Mouse (Mus musculus) MEL (cell line): ENCODE data around the gene Mpp5. TPM values are rescaled to one million over a fixed set of nuclear protein-coding genes. Genes with fewer than 3 reads are reported as not detected.

Experiments used
- DNase-seq: peaks from one replicate; pipeline ENCODE4 v3.0.0; 2011; ENCODE audit warnings: low read depth, low spot score
- H3K27ac ChIP-seq: 2 replicates; pipeline ENCODE4 v1.5.1; 2012; ENCODE audit warnings: low read depth, mild to moderate bottlenecking, control low read depth, low read length, moderate library complexity; ENCODE audit not compliant: control insufficient read depth
- H3K27me3 ChIP-seq, 2 experiments: fragments of 150-350 bp in 1 of 2; sonication (generic) in 1 of 2; 2 replicates each; pipeline ENCODE4 v1.6.1; 2012; ENCODE audit warnings: low read length in 2 of 2, mild to moderate bottlenecking in 2 of 2, improper control_type of control experiment in 1 of 2, moderate library complexity in 1 of 2; ENCODE audit not compliant: insufficient read depth in 2 of 2, control insufficient read depth in 1 of 2
- H3K36me3 ChIP-seq, 2 experiments: 2 replicates each; pipeline ENCODE4 v1.6.1; 2012 to 2014; ENCODE audit warnings: low read length in 2 of 2, improper control_type of control experiment in 1 of 2, inconsistent platforms in 1 of 2, mild to moderate bottlenecking in 1 of 2; ENCODE audit not compliant: insufficient read depth in 2 of 2, control insufficient read depth in 1 of 2
- H3K4me1 ChIP-seq, 2 experiments: fragments of 150-350 bp in 1 of 2; sonication (generic) in 1 of 2; 2 replicates each; pipeline ENCODE4 v1.6.1; 2012; ENCODE audit warnings: low read length in 2 of 2, improper control_type of control experiment in 1 of 2, mild to moderate bottlenecking in 1 of 2; ENCODE audit not compliant: insufficient read depth in 2 of 2, control insufficient read depth in 1 of 2
- H3K4me3 ChIP-seq, 2 experiments: fragments of 150-350 bp in 1 of 2; sonication (generic) in 1 of 2; 2 replicates each; pipeline ENCODE4 v1.5.1; 2012; ENCODE audit warnings: low read depth in 2 of 2, low read length in 2 of 2, mild to moderate bottlenecking in 2 of 2, moderate library complexity in 2 of 2, control low read depth in 1 of 2, improper control_type of control experiment in 1 of 2; ENCODE audit not compliant: control insufficient read depth in 1 of 2, insufficient read depth in 1 of 2
- H3K79me2 ChIP-seq: 2 replicates; pipeline ENCODE4 v1.6.1; 2012; ENCODE audit warnings: mild to moderate bottlenecking, low read length, moderate library complexity; ENCODE audit not compliant: control insufficient read depth, poor library complexity, insufficient read depth
- H3K9ac ChIP-seq: 2 replicates; pipeline ENCODE4 v1.6.1; 2012; ENCODE audit warnings: low read depth, mild to moderate bottlenecking, control low read depth, low read length, moderate library complexity; ENCODE audit not compliant: control insufficient read depth, poor library complexity, severe bottlenecking
- H3K9me3 ChIP-seq: fragments of 150-350 bp; sonication (generic); replicated peaks from 2 replicates; pipeline ENCODE4 v1.6.1; 2012; ENCODE audit warnings: mild to moderate bottlenecking, low read length, improper control_type of control experiment, moderate library complexity; ENCODE audit not compliant: insufficient read depth
- BHLHE40 ChIP-seq: IDR thresholded peaks from 2 replicates; pipeline ENCODE4 v1.6.1; 2012; ENCODE audit warnings: low read depth, mild to moderate bottlenecking, inconsistent platforms, low read length, improper control_type of control experiment, borderline replicate concordance
- CHD1 ChIP-seq: IDR thresholded peaks from 2 replicates; pipeline ENCODE4 v1.6.1; 2012; ENCODE audit warnings: low read depth, mild to moderate bottlenecking, inconsistent platforms, low read length, improper control_type of control experiment
- E2F4 ChIP-seq: IDR thresholded peaks from 2 replicates; pipeline ENCODE4 v1.6.1; 2011; ENCODE audit warnings: low read depth, low read length, improper control_type of control experiment, borderline replicate concordance
- ELF1 ChIP-seq: IDR thresholded peaks from 2 replicates; pipeline ENCODE4 v1.6.1; 2014; ENCODE audit warnings: low read depth, mild to moderate bottlenecking, inconsistent platforms, low read length, improper control_type of control experiment, moderate library complexity
- ETS1 ChIP-seq: IDR thresholded peaks from 2 replicates; pipeline ENCODE4 v1.6.1; 2012; ENCODE audit warnings: low read depth, mild to moderate bottlenecking, inconsistent platforms, low read length, improper control_type of control experiment, moderate library complexity
- GABPA ChIP-seq: IDR thresholded peaks from 2 replicates; pipeline ENCODE4 v1.6.1; 2012; ENCODE audit warnings: low read depth, mild to moderate bottlenecking, inconsistent platforms, low read length, improper control_type of control experiment, moderate library complexity
- GATA1 ChIP-seq: IDR thresholded peaks from 2 replicates; pipeline ENCODE4 v1.6.1; 2011; ENCODE audit warnings: low read depth, low read length, improper control_type of control experiment
- HCFC1 ChIP-seq: IDR thresholded peaks from 2 replicates; pipeline ENCODE4 v1.6.1; 2012; ENCODE audit warnings: low read depth, mild to moderate bottlenecking, inconsistent platforms, low read length, improper control_type of control experiment, moderate library complexity
- MAFK ChIP-seq: IDR thresholded peaks from 2 replicates; pipeline ENCODE4 v1.6.1; 2011; ENCODE audit warnings: low read depth, mild to moderate bottlenecking, low read length, improper control_type of control experiment, borderline replicate concordance
- MAX ChIP-seq: IDR thresholded peaks from 2 replicates; pipeline ENCODE4 v1.6.1; 2011; ENCODE audit warnings: low read length, improper control_type of control experiment
- MEF2A ChIP-seq: IDR thresholded peaks from 2 replicates; pipeline ENCODE4 v1.6.1; 2014; ENCODE audit warnings: low read depth, mild to moderate bottlenecking, inconsistent platforms, low read length, improper control_type of control experiment; ENCODE audit not compliant: poor library complexity, insufficient replicate concordance, severe bottlenecking; ENCODE audit errors: extremely low read depth
- NRF1 ChIP-seq: IDR thresholded peaks from 2 replicates; pipeline ENCODE4 v1.6.1; 2014; ENCODE audit warnings: low read depth, mild to moderate bottlenecking, inconsistent platforms, low read length, improper control_type of control experiment, moderate library complexity; ENCODE audit not compliant: poor library complexity, insufficient read depth, severe bottlenecking
- POLR2A ChIP-seq, 2 experiments: IDR thresholded peaks; 2 replicates each; pipeline ENCODE4 v1.6.1; 2011 to 2012; ENCODE audit warnings: low read length in 2 of 2, mild to moderate bottlenecking in 2 of 2, control low read depth in 1 of 2, improper control_type of control experiment in 1 of 2, low read depth in 1 of 2, moderate library complexity in 1 of 2; ENCODE audit not compliant: control insufficient read depth in 1 of 2, insufficient read depth in 1 of 2, poor library complexity in 1 of 2
- POLR2AphosphoS2 ChIP-seq: IDR thresholded peaks from 2 replicates; pipeline ENCODE4 v1.6.1; 2011; ENCODE audit warnings: low read length, improper control_type of control experiment
- POLR2AphosphoS5 ChIP-seq: IDR thresholded peaks from 2 replicates; pipeline ENCODE4 v1.6.1; 2012; ENCODE audit warnings: low read depth, borderline replicate concordance, mild to moderate bottlenecking, inconsistent platforms, low read length, moderate library complexity, mixed read lengths
- RAD21 ChIP-seq: IDR thresholded peaks from 2 replicates; pipeline ENCODE4 v1.6.1; 2011; ENCODE audit warnings: mild to moderate bottlenecking, low read depth, low read length, improper control_type of control experiment
- RCOR1 ChIP-seq: IDR thresholded peaks from 2 replicates; pipeline ENCODE4 v1.6.1; 2012; ENCODE audit warnings: low read depth, mild to moderate bottlenecking, inconsistent platforms, low read length, improper control_type of control experiment
- SMC3 ChIP-seq: IDR thresholded peaks from 2 replicates; pipeline ENCODE4 v1.6.1; 2011; ENCODE audit warnings: low read depth, low read length, improper control_type of control experiment
- TBP ChIP-seq: IDR thresholded peaks from 2 replicates; pipeline ENCODE4 v1.8.0; 2011; ENCODE audit warnings: low read depth, low read length, improper control_type of control experiment
- TCF12 ChIP-seq: IDR thresholded peaks from 2 replicates; pipeline ENCODE4 v1.6.1; 2014; ENCODE audit warnings: low read depth, mild to moderate bottlenecking, inconsistent platforms, low read length, improper control_type of control experiment, moderate library complexity
- UBTF ChIP-seq: IDR thresholded peaks from 2 replicates; pipeline ENCODE4 v1.6.1; 2012; ENCODE audit warnings: low read depth, mild to moderate bottlenecking, inconsistent platforms, low read length, improper control_type of control experiment, moderate library complexity, borderline replicate concordance; ENCODE audit not compliant: insufficient read depth
- USF1 ChIP-seq: IDR thresholded peaks from 2 replicates; pipeline ENCODE4 v1.6.1; 2014; ENCODE audit warnings: low read depth, mild to moderate bottlenecking, inconsistent platforms, low read length, improper control_type of control experiment, moderate library complexity
- ZKSCAN1 ChIP-seq: IDR thresholded peaks from 2 replicates; pipeline ENCODE4 v1.6.1; 2012; ENCODE audit warnings: low read depth, mild to moderate bottlenecking, inconsistent platforms, low read length, improper control_type of control experiment, moderate library complexity
- ZMIZ1 ChIP-seq: IDR thresholded peaks from 2 replicates; pipeline ENCODE4 v1.6.1; 2012; ENCODE audit warnings: low read depth, mild to moderate bottlenecking, inconsistent platforms, low read length, improper control_type of control experiment, moderate library complexity
- ZNF384 ChIP-seq: IDR thresholded peaks from 2 replicates; pipeline ENCODE4 v1.6.1; 2012; ENCODE audit warnings: low read depth, mild to moderate bottlenecking, inconsistent platforms, low read length, improper control_type of control experiment
- polyA plus RNA-seq, 2 experiments: library from polyadenylated mRNA; stranded (reverse) in 1 of 2; unstranded in 1 of 2; fragments of >175 nt in 1 of 2; fragments of >200 nt in 1 of 2; gene quantifications; 2 replicates each; pipeline versions ENCODE4 v1.2.1 to v1.2.4; 2012; ENCODE audit warnings: low replicate concordance in 2 of 2, low read depth in 1 of 2; ENCODE audit not compliant: insufficient read length in 2 of 2, insufficient read depth in 1 of 2, missing spikeins in 1 of 2
- total RNA-seq: library from RNA; depleted of rRNA; stranded (reverse); fragments of 300-350 nt; gene quantifications from 2 replicates; pipeline ENCODE4 v1.2.3, GENCODE M21; 2012

The Mpp5 gene
- total and polyA plus RNA-seq, 3 experiments: 15.1 to 143 (median 15.2) TPM

GRCm38 (mm10) chr12:78773211-78773610 lies 24.5 kb downstream of the Mpp5 start (continued):
- TF ChIP-seq TBP (no peak), RAD21 (no peak), USF1 (no peak), POLR2AphosphoS5 (no peak), UBTF (no peak), ETS1 (peak; percentile 81), SMC3 (no peak), NRF1 (no peak), BHLHE40 (no peak; the same call in 1 of the 2 replicates), ZNF384 (no peak), ZMIZ1 (no peak), RCOR1 (peak; percentile 27; the same call in 1 of the 2 replicates), ELF1 (no peak), TCF12 (no peak), POLR2A (IDR thresholded peaks at IDR 0.05; ENCODE audit: control insufficient read depth in 1 of 2, insufficient read depth in 1 of 2, low read depth in 1 of 2, low read length in 2 of 2, poor library complexity in 1 of 2) (no peak), GATA1 (peak; percentile 33; the same call in 1 of the 2 replicates), E2F4 (no peak), GABPA (no peak), MAFK (no peak), CHD1 (0 out of 2 replicates have a peak, but pooled peaks have one; percentile 11), ZKSCAN1 (no peak)
- TF ChIP-seq, all 39 proteins: peak for 6

DNA sequence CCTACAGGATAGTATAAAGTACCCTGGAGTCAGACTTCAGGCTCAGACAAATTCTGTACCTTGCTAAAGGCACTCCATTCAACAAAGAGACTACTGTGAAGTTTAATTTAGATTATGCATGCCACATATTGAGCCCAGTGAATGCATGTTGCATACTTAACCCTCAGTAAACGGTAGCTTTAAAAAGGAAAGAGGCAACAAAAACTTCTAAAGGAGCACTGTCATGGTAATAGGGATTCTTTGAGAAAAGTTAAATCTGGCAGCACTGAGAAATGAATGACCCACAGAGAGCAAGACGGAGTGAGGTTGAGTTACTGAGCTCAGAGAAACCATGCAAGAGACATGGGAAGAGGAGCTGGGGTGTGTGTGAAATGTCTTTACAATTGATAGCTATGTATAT lies 29.2 kb downstream of the Mpp5 start:
- no peaks in the 10 kb centered on the region for H3K9me3 ChIP-seq
- H3K36me3 ChIP-seq: peaks cover 6 to 9% of the 10 kb centered on the region in 2 experiments
- TF ChIP-seq E2F4 (no peak), ZNF384 (no peak), TCF12 (no peak), POLR2AphosphoS2 (no peak), HCFC1 (no peak), MAX (no peak), MEF2A (no peak), TBP (no peak)

More for the DNA sequence above, 29.2 kb downstream of the Mpp5 start:
- Histone ChIP-seq H3K4me3 (no peak overlapping the region), H3K4me1 (peaks cover 0 to 12% of the 10 kb centered on the region in 2 experiments; a peak in 2 of 4 replicates), H3K79me2 (peaks cover 6% of the 10 kb centered on the region; the same call in 1 of the 2 replicates), H3K9ac (no peak overlapping the region), H3K27me3 (no peaks in the 10 kb centered on the region), H3K27ac (no peak overlapping the region)
- no peak for DNase-seq
